Mouse (Mus musculus) liver, adult 2 months (tissue): ENCODE data around the gene Fgfr2. TPM values are rescaled to one million over a fixed set of nuclear protein-coding genes. Genes with fewer than 3 reads are reported as not detected.

Experiments used
- DNase-seq: peaks from one replicate; pipeline ENCODE4 v3.0.0-alpha.2; 2011; ENCODE audit warnings: low read depth, low spot score; ENCODE audit errors: extremely low read depth
- H3K27ac ChIP-seq: fragments of 200-500 bp; replicated peaks from 2 replicates; pipeline ENCODE4 v1.5.1; 2012; ENCODE audit warnings: low read depth, mild to moderate bottlenecking, control low read depth, inconsistent platforms, low read length; ENCODE audit not compliant: insufficient read depth
- H3K27me3 ChIP-seq: fragments of 200-500 bp; 2 replicates; pipeline ENCODE4 v1.6.1; 2012; ENCODE audit warnings: mild to moderate bottlenecking, moderate library complexity, low read length, inconsistent platforms; ENCODE audit not compliant: control insufficient read depth, insufficient read depth
- H3K36me3 ChIP-seq: fragments of 200-500 bp; 2 replicates; pipeline ENCODE4 v1.6.1; 2012; ENCODE audit warnings: low read length, inconsistent platforms; ENCODE audit not compliant: control insufficient read depth, insufficient read depth
- H3K4me1 ChIP-seq: fragments of 200-500 bp; 2 replicates; pipeline ENCODE4 v1.6.1; 2011; ENCODE audit warnings: low read length; ENCODE audit not compliant: control insufficient read depth, insufficient read depth
- H3K4me3 ChIP-seq: fragments of 200-500 bp; 2 replicates; pipeline ENCODE4 v1.5.1; 2011; ENCODE audit warnings: low read depth, mild to moderate bottlenecking, control low read depth, low read length, moderate library complexity; ENCODE audit not compliant: insufficient read depth
- H3K79me2 ChIP-seq: fragments of 200-500 bp; 2 replicates; pipeline ENCODE4 v1.6.1; 2012; ENCODE audit warnings: inconsistent platforms, mild to moderate bottlenecking, low read length, moderate library complexity; ENCODE audit not compliant: control insufficient read depth, insufficient read depth
- H3K9ac ChIP-seq: fragments of 200-500 bp; 2 replicates; pipeline ENCODE4 v1.6.1; 2012; ENCODE audit warnings: low read depth, mild to moderate bottlenecking, control low read depth, inconsistent platforms, low read length
- CTCF ChIP-seq: fragments of 200-500 bp; IDR thresholded peaks from 2 replicates; pipeline ENCODE4 v1.5.1; 2011; ENCODE audit warnings: low read depth, low read length, control low read depth
- POLR2A ChIP-seq: fragments of 200-500 bp; IDR thresholded peaks from 2 replicates; pipeline ENCODE4 v1.6.1; 2011; ENCODE audit warnings: low read length, control low read depth; ENCODE audit not compliant: insufficient read depth; ENCODE audit errors: extremely low read depth
- WGBS: fragments of 180-500 bp; shearing (Covaris S2); methylation state at CpG from one replicate; pipeline ENCODE4 v1.1.7; 2018; 5-methylcytosine and 5-hydroxymethylcytosine counted together
- polyA plus RNA-seq: library from polyadenylated mRNA; depleted of rRNA; stranded (reverse); fragments of >200 nt; gene quantifications from 2 replicates; pipeline ENCODE4 v1.2.3, GENCODE M21; 2012
- total RNA-seq: library from RNA; depleted of rRNA; stranded (reverse); fragments of >200 nt; gene quantifications from 2 replicates; pipeline ENCODE4 v1.2.3, GENCODE M21; 2014

The Fgfr2 gene
- total and polyA plus RNA-seq, 2 experiments: 16.7 to 35.2 TPM

GRCm38 (mm10) chr7:132640946-132641345, 482.2 kb downstream of the Fgfr2 start:
- Histone ChIP-seq H3K4me1 (no peaks in the 10 kb centered on the region), H3K27me3 (no peaks in the 10 kb centered on the region), H3K36me3 (no peaks in the 10 kb centered on the region), H3K79me2 (no peaks in the 10 kb centered on the region), H3K4me3 (no peak overlapping the region), H3K27ac (no peak overlapping the region), H3K9ac (no peak overlapping the region)
- DNase-seq: no peak
- TF ChIP-seq POLR2A (no peak), CTCF (no peak)
- WGBS: 52% methylated on average over 9 of the region's 9 CpGs

- DNase-seq: peak; percentile 53
- 64% methylated on average over 12 of the region's 12 CpGs for WGBS
- no peaks in the 10 kb centered on the region for H3K27me3 ChIP-seq
Measured at GRCm38 (mm10) chr7:132638446-132639087, 484.6 kb downstream of the Fgfr2 start.

GRCm38 (mm10) chr7:132637292-132637691, 485.9 kb downstream of the Fgfr2 start:
- Histone ChIP-seq H3K4me1 (no peaks in the 10 kb centered on the region), H3K79me2 (no peaks in the 10 kb centered on the region), H3K27me3 (no peaks in the 10 kb centered on the region), H3K4me3 (no peak overlapping the region), H3K36me3 (no peaks in the 10 kb centered on the region), H3K9ac (no peak overlapping the region), H3K27ac (no peak overlapping the region)
- WGBS: 59% methylated on average over 12 of the region's 12 CpGs
- no peak for DNase-seq
- no peak for TF ChIP-seq POLR2A
- TF ChIP-seq CTCF: no peak

More at GRCm38 (mm10) chr7:132638446-132639087, 484.6 kb downstream of the Fgfr2 start:
- Histone ChIP-seq H3K79me2 (no peaks in the 10 kb centered on the region), H3K4me1 (no peaks in the 10 kb centered on the region), H3K27ac (no peak overlapping the region), H3K4me3 (no peak overlapping the region), H3K9ac (no peak overlapping the region), H3K36me3 (no peaks in the 10 kb centered on the region)
- no peak for TF ChIP-seq POLR2A
- peak; percentile 79 for TF ChIP-seq CTCF

GRCm38 (mm10) chr7:132631313-132631712, 491.8 kb downstream of the Fgfr2 start:
- Histone ChIP-seq H3K4me3 (no peak overlapping the region), H3K27ac (no peak overlapping the region), H3K9ac (no peak overlapping the region), H3K4me1 (no peaks in the 10 kb centered on the region), H3K27me3 (no peaks in the 10 kb centered on the region), H3K79me2 (no peaks in the 10 kb centered on the region), H3K36me3 (no peaks in the 10 kb centered on the region)
- no peak for DNase-seq
- TF ChIP-seq POLR2A (no peak), CTCF (no peak)
- 90% methylated on average over 11 of the region's 11 CpGs for WGBS

DNA sequence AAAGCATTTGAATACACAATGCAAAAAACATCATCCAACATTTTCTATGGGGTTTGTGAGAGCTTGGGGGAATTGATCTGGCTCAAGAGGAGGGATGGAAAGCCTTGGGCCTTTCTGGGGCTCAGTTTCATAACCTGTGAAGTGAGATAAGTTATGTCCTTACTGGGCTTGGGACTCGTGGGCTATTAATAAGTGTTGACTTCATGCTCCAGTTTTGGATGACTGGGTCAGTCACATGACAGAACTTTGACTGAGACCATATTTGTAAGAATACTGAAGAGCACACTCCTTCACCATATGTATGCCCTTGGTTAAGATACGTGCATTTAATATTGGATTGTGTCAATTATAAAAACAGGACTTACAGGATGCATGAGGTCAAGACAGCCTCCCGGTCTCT, 495.7 kb downstream of the Fgfr2 start:
- no peak overlapping the region for H3K9ac ChIP-seq
- 79% methylated on average over 3 of the region's 3 CpGs for WGBS
- no peaks in the 10 kb centered on the region for H3K4me1 ChIP-seq
- no peaks in the 10 kb centered on the region for H3K27me3 ChIP-seq
- no peak for DNase-seq
- no peak overlapping the region for H3K4me3 ChIP-seq
- no peak for TF ChIP-seq POLR2A
- no peak for TF ChIP-seq CTCF
- H3K36me3 ChIP-seq: no peaks in the 10 kb centered on the region
- H3K27ac ChIP-seq: no peak overlapping the region
- no peaks in the 10 kb centered on the region for H3K79me2 ChIP-seq

GRCm38 (mm10) chr7:132626174-132626573, 497.0 kb downstream of the Fgfr2 start:
- TF ChIP-seq CTCF: no peak
- no peak for TF ChIP-seq POLR2A
- Histone ChIP-seq H3K79me2 (no peaks in the 10 kb centered on the region), H3K27ac (no peak overlapping the region), H3K4me3 (no peak overlapping the region), H3K9ac (no peak overlapping the region), H3K36me3 (no peaks in the 10 kb centered on the region), H3K4me1 (no peaks in the 10 kb centered on the region), H3K27me3 (no peaks in the 10 kb centered on the region)
- WGBS: 82% methylated on average over 4 of the region's 4 CpGs
- DNase-seq: no peak
